Mouse (Mus musculus) neural tube, embryonic 12.5 days (tissue): ENCODE results near the gene Zdhhc17. TPM values are rescaled to one million over a fixed set of nuclear protein-coding genes. Genes with fewer than 3 reads are reported as not detected.

Experiments used
- ATAC-seq: fragments of 200-750 bp; cut with Nextera tagmentation; 2 replicates; pipeline ENCODE4 v1.8.0; 2017; ENCODE audit warnings: low read depth, mild to moderate bottlenecking, moderate TSS enrichment, moderate library complexity; ENCODE audit not compliant: low FRiP score
- H3K27ac ChIP-seq: fragments of 300-500 bp; sonication (generic); 2 replicates; pipeline ENCODE4 v1.5.1; 2016
- H3K27me3 ChIP-seq: fragments of 300-500 bp; sonication (generic); replicated peaks from 2 replicates; pipeline ENCODE4 v1.6.1; 2016; ENCODE audit warnings: mild to moderate bottlenecking
- H3K36me3 ChIP-seq: fragments of 300-500 bp; sonication (generic); 2 replicates; pipeline ENCODE4 v1.6.1; 2016; ENCODE audit warnings: mild to moderate bottlenecking
- H3K4me1 ChIP-seq: fragments of 300-500 bp; sonication (generic); 2 replicates; pipeline ENCODE4 v1.6.1; 2016
- H3K4me2 ChIP-seq: fragments of 300-500 bp; sonication (generic); replicated peaks from 2 replicates; pipeline ENCODE4 v1.6.1; 2016; ENCODE audit warnings: mild to moderate bottlenecking
- H3K4me3 ChIP-seq: fragments of 300-500 bp; sonication (generic); 2 replicates; pipeline ENCODE4 v1.5.1; 2016
- H3K9ac ChIP-seq: fragments of 300-500 bp; sonication (generic); 2 replicates; pipeline ENCODE4 v1.6.1; 2016; ENCODE audit warnings: mild to moderate bottlenecking
- H3K9me3 ChIP-seq: fragments of 300-500 bp; sonication (generic); 2 replicates; pipeline ENCODE4 v1.6.1; 2016; ENCODE audit warnings: mild to moderate bottlenecking
- WGBS: fragments of 180-500 bp; shearing (Covaris S2); methylation state at CpG from one replicate; pipeline ENCODE4 v1.1.7; 2016; 5-methylcytosine and 5-hydroxymethylcytosine counted together
- polyA plus RNA-seq: library from polyadenylated mRNA; unstranded; fragments of >200 nt; fragmentation: Nextera tagmentation; extraction: Ambion mirVana; gene quantifications from 2 replicates; pipeline ENCODE4 v1.2.1, GENCODE M21; 2016

Gene Zdhhc17
- polyA plus RNA-seq, 1 experiment from 2014 or later = 45.0 TPM

DNA sequence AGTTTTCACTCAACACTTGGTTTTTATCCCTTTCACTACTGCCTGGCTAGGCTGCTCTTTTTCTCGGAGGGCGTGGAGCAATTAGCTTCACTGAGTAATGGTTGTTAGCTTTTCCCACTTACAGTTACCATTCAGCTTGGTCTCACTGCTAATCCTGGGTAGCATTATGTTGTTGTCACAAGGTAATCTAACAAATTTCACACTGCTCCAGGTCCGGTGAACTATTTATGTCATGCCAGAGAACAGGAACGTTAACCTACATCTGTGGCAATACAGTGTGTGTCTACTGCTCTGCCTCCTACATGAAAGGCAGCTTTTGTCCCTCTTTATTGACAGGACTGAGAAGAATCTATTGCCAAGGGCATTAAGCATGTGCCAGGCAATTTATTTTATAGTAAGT, 14.8 kb upstream of the Zdhhc17 start:
- Histone ChIP-seq H3K4me3 (no peak overlapping the region), H3K36me3 (no peaks in the 10 kb centered on the region), H3K9ac (no peak overlapping the region), H3K4me2 (no peak overlapping the region), H3K9me3 (no peaks in the 10 kb centered on the region), H3K27ac (no peak overlapping the region), H3K27me3 (no peaks in the 10 kb centered on the region), H3K4me1 (no peaks in the 10 kb centered on the region)
- peak; percentile 44; the same call in 1 of the 2 replicates for ATAC-seq
- 44% methylated on average over 4 of the region's 4 CpGs for WGBS

DNA sequence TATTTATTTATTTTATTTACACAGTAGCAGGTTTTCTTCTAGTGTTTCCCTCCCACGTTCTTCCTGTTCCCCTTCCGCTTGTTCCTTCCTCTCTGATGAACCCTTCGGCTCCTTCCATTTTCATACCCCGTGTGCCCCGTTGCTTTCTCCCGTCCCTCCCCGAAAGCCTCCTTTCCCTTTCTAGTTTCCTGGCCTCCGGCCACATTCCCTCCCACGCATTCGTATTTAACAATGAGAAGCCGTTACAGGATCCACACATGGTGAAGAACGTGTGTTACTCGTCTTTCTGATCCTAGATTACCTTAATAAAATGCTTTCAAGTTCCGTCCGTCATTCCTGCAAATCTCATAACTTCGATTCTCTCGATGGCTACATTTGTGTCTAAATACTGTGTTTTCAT, 4.5 kb upstream of the Zdhhc17 start:
- WGBS = 88% methylated on average over 17 of the region's 17 CpGs
- Histone ChIP-seq H3K9me3 (no peaks in the 10 kb centered on the region), H3K4me2 (no peak overlapping the region), H3K4me1 (no peaks in the 10 kb centered on the region), H3K4me3 (no peak overlapping the region), H3K36me3 (no peaks in the 10 kb centered on the region), H3K27me3 (no peaks in the 10 kb centered on the region), H3K9ac (no peak overlapping the region), H3K27ac (no peak overlapping the region)
- ATAC-seq = no peak

DNA sequence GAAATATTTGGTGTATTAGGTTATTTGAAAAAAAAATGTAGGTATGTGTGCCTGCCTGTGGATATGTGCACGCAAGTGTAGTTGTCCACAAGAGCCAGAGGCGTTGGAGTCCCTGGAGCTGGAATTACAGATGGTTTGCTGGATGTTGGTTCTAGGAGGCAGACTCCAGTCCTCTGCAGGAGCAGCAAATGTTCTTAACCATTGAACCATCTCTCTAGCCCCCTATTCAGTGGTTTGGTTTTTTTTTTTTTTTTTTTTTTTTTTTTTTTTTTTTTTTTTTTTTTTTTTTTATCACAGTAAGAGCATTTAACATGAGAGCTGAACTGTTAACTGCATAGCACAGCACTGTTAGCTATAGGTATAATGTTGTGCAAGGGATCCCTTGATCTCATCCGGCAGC, 3.3 kb upstream of the Zdhhc17 start:
- no peaks in the 10 kb centered on the region for H3K36me3 ChIP-seq
- H3K4me3 ChIP-seq = no peak overlapping the region
- ATAC-seq = no peak
- H3K9me3 ChIP-seq = no peaks in the 10 kb centered on the region
- no peak overlapping the region for H3K9ac ChIP-seq
- H3K4me1 ChIP-seq = peaks cover 3% of the 10 kb centered on the region; the same call in 1 of the 2 replicates
- no peak overlapping the region for H3K27ac ChIP-seq
- H3K4me2 ChIP-seq = no peak overlapping the region
- 93% methylated on average over 3 of the region's 3 CpGs for WGBS
- H3K27me3 ChIP-seq = no peaks in the 10 kb centered on the region

- Histone ChIP-seq H3K9ac (no peak overlapping the region), H3K4me3 (no peak overlapping the region), H3K4me2 (no peak overlapping the region), H3K36me3 (no peaks in the 10 kb centered on the region), H3K9me3 (no peaks in the 10 kb centered on the region), H3K27ac (no peak overlapping the region), H3K27me3 (no peaks in the 10 kb centered on the region), H3K4me1 (peaks cover 10% of the 10 kb centered on the region)
- no peak for ATAC-seq
- 70% methylated on average over 5 of the region's 5 CpGs for WGBS
These were observed 2.6 kb upstream of the Zdhhc17 start for GRCm38 (mm10) chr10:111012496-111013038.

DNA sequence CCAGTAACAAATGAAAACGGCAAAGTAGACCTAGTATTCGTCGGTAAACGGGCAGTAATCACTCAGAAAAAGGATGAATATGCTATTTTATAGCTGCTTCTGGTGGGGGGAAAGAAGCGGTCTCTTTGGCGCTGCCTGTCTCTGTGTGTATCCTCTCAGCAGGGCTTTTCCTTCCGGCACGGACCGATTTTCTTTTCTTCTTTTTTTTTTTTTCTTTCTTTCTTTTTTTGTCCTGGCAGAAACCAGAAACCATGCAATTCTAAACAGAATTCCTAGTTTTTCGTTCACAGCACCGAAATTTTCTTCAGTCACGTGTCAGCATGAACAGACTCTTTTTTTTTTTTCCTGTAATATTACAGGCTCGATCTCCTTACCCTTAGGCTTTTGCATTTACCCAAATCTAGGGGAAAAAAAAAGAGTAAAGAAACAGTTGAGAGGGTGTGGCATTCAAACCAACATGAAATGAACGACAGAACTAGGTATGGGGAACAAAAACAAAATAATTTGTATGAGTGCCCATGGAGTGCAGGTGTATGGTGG, 1.4 kb upstream of the Zdhhc17 start:
- no peaks in the 10 kb centered on the region for H3K9me3 ChIP-seq
- H3K9ac ChIP-seq = peak overlapping the region; percentile 99
- H3K27me3 ChIP-seq = no peaks in the 10 kb centered on the region
- no peak for ATAC-seq
- peak overlapping the region; percentile 89 for H3K4me3 ChIP-seq
- no peaks in the 10 kb centered on the region for H3K36me3 ChIP-seq
- peak overlapping the region; percentile 76 for H3K4me2 ChIP-seq
- peaks cover 13% of the 10 kb centered on the region for H3K4me1 ChIP-seq
- 4% methylated on average over 14 of the region's 14 CpGs for WGBS
- H3K27ac ChIP-seq = peak overlapping the region; percentile 99

GRCm38 (mm10) chr10:111010480-111011225, 713 bp upstream of the Zdhhc17 start:
- peak; percentile 48 for ATAC-seq
- H3K4me2 ChIP-seq = peak overlapping the region; percentile 76
- peak overlapping the region; percentile 99 for H3K27ac ChIP-seq
- no peaks in the 10 kb centered on the region for H3K9me3 ChIP-seq
- peak overlapping the region; percentile 89 for H3K4me3 ChIP-seq
- WGBS = under 1% methylated on average over 19 of the region's 19 CpGs
- no peaks in the 10 kb centered on the region for H3K36me3 ChIP-seq
- H3K4me1 ChIP-seq = peaks cover 13% of the 10 kb centered on the region
- H3K9ac ChIP-seq = peak overlapping the region; percentile 99
- H3K27me3 ChIP-seq = no peaks in the 10 kb centered on the region

- Histone ChIP-seq H3K4me3 (peak overlapping the region; percentile 89), H3K9me3 (no peaks in the 10 kb centered on the region), H3K36me3 (no peaks in the 10 kb centered on the region), H3K9ac (peak overlapping the region; percentile 99), H3K4me1 (peaks cover 13% of the 10 kb centered on the region), H3K4me2 (peak overlapping the region; percentile 76), H3K27ac (peak overlapping the region; percentile 99), H3K27me3 (no peaks in the 10 kb centered on the region)
- WGBS = under 1% methylated on average over 28 of the region's 28 CpGs
- ATAC-seq = no peak
These were observed 763 bp downstream of the Zdhhc17 start for GRCm38 (mm10) chr10:111009113-111009640.

GRCm38 (mm10) chr10:111007687-111008086, 2.3 kb downstream of the Zdhhc17 start:
- Histone ChIP-seq H3K36me3 (no peaks in the 10 kb centered on the region), H3K9me3 (no peaks in the 10 kb centered on the region), H3K9ac (no peak overlapping the region), H3K4me3 (no peak overlapping the region), H3K27ac (no peak overlapping the region), H3K4me2 (peak overlapping the region; percentile 76), H3K4me1 (peaks cover 13% of the 10 kb centered on the region), H3K27me3 (no peaks in the 10 kb centered on the region)
- no peak for ATAC-seq
- WGBS = 52% methylated on average over 4 of the region's 4 CpGs

DNA sequence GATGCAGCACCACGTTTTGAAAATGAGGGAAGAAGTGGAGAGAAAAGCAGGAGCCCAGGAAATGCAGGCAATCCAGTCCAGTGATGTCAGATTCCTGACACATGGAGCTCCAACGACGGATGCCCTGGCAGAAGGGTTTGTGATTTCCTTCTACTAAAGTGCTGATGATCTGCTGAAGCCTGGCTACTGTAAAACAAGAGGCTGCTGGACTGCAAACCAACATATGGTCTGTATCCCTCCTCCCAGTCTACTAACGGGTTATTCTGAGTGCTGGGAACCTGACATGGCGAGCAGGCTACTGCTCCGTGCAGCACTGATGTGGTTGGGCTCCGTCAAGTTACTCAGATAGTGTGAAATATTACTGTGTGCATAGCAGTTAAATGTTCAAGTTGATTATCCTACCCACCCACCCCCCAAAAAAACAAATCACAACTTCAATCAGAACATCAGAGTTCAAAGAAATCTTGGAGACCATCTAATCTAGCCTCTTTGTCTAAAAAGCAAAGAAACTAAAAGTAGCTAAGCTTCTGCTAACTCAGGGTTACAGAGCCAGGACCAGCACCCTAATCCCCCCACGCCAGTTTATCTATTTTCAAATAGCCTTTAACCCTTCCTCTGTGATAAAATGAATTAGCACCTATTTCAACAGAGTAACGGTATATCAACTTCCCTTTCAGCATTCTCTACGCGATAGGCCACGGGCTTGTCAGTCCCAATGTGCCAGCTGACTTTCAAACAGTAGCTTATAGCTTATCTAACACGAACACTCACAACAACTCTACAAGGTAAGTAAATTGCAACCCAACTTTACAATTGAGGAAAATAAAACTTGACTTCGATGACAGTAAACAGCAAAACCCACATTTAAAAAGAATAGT, 4.1 kb downstream of the Zdhhc17 start:
- 0 out of 2 replicates have a peak overlapping the region, but pooled peaks have one; percentile 18 for H3K4me2 ChIP-seq
- H3K9ac ChIP-seq = no peak overlapping the region
- no peak overlapping the region for H3K27ac ChIP-seq
- no peak for ATAC-seq
- no peaks in the 10 kb centered on the region for H3K9me3 ChIP-seq
- peaks cover 13% of the 10 kb centered on the region for H3K4me1 ChIP-seq
- no peaks in the 10 kb centered on the region for H3K27me3 ChIP-seq
- H3K4me3 ChIP-seq = no peak overlapping the region
- WGBS = 84% methylated on average over 14 of the region's 14 CpGs
- no peaks in the 10 kb centered on the region for H3K36me3 ChIP-seq

DNA sequence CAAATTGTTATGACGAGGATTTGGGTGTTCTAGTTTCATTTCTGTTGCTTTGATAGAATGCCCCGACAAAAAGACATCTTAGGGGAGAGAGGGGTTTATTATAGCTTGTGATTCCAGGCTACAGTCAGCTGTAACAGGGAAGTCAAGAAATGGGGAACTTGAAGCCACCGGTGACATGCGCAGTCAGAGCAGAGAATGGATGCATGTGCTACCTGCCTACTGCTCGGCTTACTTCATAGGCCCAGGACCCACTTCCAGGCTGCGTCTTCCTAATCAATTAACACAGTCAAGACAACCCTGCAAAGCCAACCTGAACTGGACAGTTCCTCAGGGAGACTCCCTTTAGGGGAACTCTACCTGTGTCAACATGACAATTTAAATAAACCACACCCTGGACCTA, 5.7 kb downstream of the Zdhhc17 start:
- Histone ChIP-seq H3K4me1 (peaks cover 13% of the 10 kb centered on the region), H3K36me3 (no peaks in the 10 kb centered on the region), H3K9ac (no peak overlapping the region), H3K4me2 (no peak overlapping the region), H3K4me3 (no peak overlapping the region), H3K9me3 (no peaks in the 10 kb centered on the region), H3K27ac (no peak overlapping the region), H3K27me3 (no peaks in the 10 kb centered on the region)
- WGBS = 96% methylated on average over 6 of the region's 6 CpGs
- ATAC-seq = no peak

DNA sequence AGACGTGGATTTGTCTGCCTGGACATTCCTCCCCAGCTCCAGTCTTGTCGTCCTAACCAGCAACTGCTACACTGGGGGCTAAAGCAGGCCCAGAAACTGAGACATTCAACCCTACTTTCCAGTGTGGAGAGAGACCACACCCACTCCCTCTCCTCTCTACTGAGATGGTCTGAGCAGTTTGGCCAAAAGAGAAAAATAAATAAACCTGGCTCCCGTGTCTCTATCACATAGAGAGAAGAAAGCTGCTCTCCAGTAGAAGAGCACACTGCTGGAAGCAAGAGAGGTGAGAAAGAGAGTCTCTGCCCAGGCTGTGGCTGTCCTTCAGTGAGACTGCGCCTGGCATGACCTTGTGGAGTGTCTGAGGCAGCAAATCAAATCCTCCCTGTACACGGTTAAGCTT, 10.7 kb downstream of the Zdhhc17 start:
- Histone ChIP-seq H3K9ac (no peak overlapping the region), H3K4me1 (0 out of 2 replicates have a peak, but pooled peaks cover 9% of the 10 kb centered on the region), H3K36me3 (no peaks in the 10 kb centered on the region), H3K27ac (no peak overlapping the region), H3K4me2 (no peak overlapping the region), H3K4me3 (no peak overlapping the region), H3K9me3 (no peaks in the 10 kb centered on the region), H3K27me3 (no peaks in the 10 kb centered on the region)
- 85% methylated on average over 5 of the region's 5 CpGs for WGBS
- no peak for ATAC-seq

DNA sequence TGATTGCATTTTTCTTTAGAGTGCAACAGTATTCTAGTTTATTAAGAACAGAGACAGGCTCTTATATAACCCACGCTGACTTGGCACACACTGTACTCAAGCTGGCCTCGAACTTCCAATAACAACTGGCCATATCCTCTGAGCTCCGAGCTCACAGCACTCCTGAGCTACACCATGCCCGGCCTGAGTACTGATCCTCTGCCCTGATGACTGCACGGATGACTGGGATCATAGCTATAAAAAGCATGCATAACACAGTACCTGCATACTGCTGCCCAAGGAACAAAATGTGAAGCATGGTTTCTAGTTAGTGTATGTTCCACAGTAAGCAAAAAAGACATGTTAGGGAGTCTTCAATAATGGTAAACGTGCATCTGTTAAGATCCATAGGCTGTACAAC, 12.8 kb downstream of the Zdhhc17 start:
- Histone ChIP-seq H3K9me3 (no peaks in the 10 kb centered on the region), H3K27ac (no peak overlapping the region), H3K4me1 (peaks cover 13% of the 10 kb centered on the region), H3K9ac (no peak overlapping the region), H3K4me2 (no peak overlapping the region), H3K36me3 (no peaks in the 10 kb centered on the region), H3K27me3 (no peaks in the 10 kb centered on the region), H3K4me3 (no peak overlapping the region)
- no peak for ATAC-seq
- 91% methylated on average over 6 of the region's 6 CpGs for WGBS
